Mouse (Mus musculus): ENCODE measurements around the gene Il16.

DNA sequence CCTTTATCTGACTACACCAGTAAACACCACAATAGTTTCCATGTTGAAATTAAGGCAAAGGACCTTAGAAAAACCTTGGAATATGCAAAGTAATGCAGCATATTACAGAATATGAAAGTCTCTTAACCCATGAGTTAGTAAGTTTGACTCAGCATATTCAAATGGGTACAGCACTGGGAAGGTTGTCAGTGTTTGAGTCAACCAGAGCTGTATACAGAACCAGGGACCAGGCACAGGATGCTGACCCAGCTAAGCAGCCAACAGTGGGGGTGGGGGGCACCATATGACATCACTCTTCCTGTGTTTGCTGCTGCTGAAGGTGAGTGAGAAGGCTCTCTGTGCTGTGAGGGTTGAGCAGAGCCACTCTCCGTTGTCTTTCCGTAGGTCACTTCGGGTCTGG lies 148.5 kb downstream of the Il16 start:
- no peak for TF ChIP-seq CTCF (IDR thresholded peaks at IDR 0.05)
- TF ChIP-seq POLR2A (IDR thresholded peaks at IDR 0.05; ENCODE audit: insufficient read depth, low read depth, low read length): no peak

Measured in heart, adult 2 months (tissue).